Mouse (Mus musculus): ENCODE measurements at regions not wholly inside any gene's neighbourhood (a gene's known extent, or its start where the extent isn't known, plus 50 kb on each side); places are given as distances from the start of the nearest gene placed in this dataset.

DNA sequence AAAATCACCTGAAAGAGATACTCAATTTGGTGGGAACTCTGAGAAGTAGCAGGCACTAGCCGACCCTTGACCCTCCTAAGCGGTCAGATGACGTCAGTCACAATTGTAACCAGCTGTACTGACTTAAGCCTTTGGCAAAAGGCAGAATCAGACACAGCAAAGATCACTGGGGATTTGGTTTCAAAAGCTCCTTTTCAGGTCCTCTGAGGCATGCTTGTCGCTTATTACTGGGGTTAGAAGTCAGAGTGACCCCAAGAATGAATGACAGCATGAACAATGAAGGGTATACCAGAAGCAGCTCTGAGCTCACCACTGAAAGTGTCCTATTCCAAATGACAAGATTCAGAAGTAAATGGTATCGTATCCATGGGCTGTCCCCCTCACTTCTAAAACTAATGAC is 600.6 kb upstream of the Fam174a start:
- 64% methylated on average over 5 of the region's 5 CpGs for WGBS (ENCODE audit: insufficient replicate concordance)
- no peak overlapping the region for H3K4me2 ChIP-seq (ENCODE audit: low read depth)
- ATAC-seq (ENCODE audit: insufficient read depth) = no peak
- H3K27ac ChIP-seq = no peak overlapping the region
- H3K36me3 ChIP-seq (replicated peaks; ENCODE audit: control insufficient read depth, insufficient read depth, low read depth) = no peaks in the 10 kb centered on the region
- no peak for TF ChIP-seq EP300 (IDR thresholded peaks at IDR 0.05; ENCODE audit: low read depth)
- TF ChIP-seq CTCF (IDR thresholded peaks at IDR 0.05; ENCODE audit: low read depth) = no peak
- no peak overlapping the region for H3K9ac ChIP-seq (replicated peaks)
- H3K4me1 ChIP-seq (replicated peaks; ENCODE audit: control insufficient read depth in 2 of 2, insufficient read depth in 2 of 2, low read length in 1 of 2) = no peaks in the 10 kb centered on the region
- H3K27me3 ChIP-seq (ENCODE audit: control insufficient read depth, insufficient read depth, low read length) = no peaks in the 10 kb centered on the region
- H3K4me3 ChIP-seq (ENCODE audit: insufficient read depth in 1 of 2, low read depth in 2 of 2, low read length in 2 of 2) = no peak overlapping the region
- no peaks in the 10 kb centered on the region for H3K9me3 ChIP-seq (ENCODE audit: control insufficient read depth, low read length)
- DNase-seq (ENCODE audit: low read depth in 3 of 3, low spot score in 3 of 3) = no peak

DNA sequence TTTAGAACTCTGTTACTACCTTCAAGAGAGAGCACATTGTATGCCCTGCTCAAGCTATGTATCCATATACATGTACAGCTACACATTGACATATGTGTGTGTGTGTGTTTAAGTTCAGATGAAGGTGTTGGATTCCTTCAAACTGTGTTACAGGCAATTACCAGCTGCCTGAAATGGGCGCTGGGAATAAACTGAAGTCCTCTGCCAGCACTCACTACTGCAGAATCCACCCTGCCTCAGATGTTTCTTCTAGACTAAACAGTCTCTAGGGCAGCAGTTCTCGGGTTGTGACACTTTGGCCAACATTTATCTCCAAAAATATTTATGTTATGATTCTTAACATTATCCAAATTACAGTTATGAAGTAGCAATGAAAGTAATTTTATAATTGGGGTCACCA is 595.7 kb upstream of the Fam174a start:
- H3K27ac ChIP-seq = no peak overlapping the region
- H3K36me3 ChIP-seq (replicated peaks; ENCODE audit: control insufficient read depth, insufficient read depth, low read depth) = no peaks in the 10 kb centered on the region
- H3K9ac ChIP-seq (replicated peaks) = no peak overlapping the region
- 37% methylated on average over 2 of the region's 2 CpGs for WGBS (ENCODE audit: insufficient replicate concordance)
- ATAC-seq (ENCODE audit: insufficient read depth) (no peak), DNase-seq (ENCODE audit: low read depth in 3 of 3, low spot score in 3 of 3) (no peak)
- no peak overlapping the region for H3K4me3 ChIP-seq (ENCODE audit: insufficient read depth in 1 of 2, low read depth in 2 of 2, low read length in 2 of 2)
- H3K4me2 ChIP-seq (ENCODE audit: low read depth) = no peak overlapping the region
- no peak for TF ChIP-seq EP300 (IDR thresholded peaks at IDR 0.05; ENCODE audit: low read depth)
- no peak for TF ChIP-seq CTCF (IDR thresholded peaks at IDR 0.05; ENCODE audit: low read depth)
- H3K4me1 ChIP-seq (replicated peaks; ENCODE audit: control insufficient read depth in 2 of 2, insufficient read depth in 2 of 2, low read length in 1 of 2) = no peaks in the 10 kb centered on the region
- H3K27me3 ChIP-seq (ENCODE audit: control insufficient read depth, insufficient read depth, low read length) = no peaks in the 10 kb centered on the region
- H3K9me3 ChIP-seq (ENCODE audit: control insufficient read depth, low read length) = no peaks in the 10 kb centered on the region

GRCm38 (mm10) chr1:94753523-94753922 is 559.9 kb upstream of the Fam174a start:
- Histone ChIP-seq H3K9ac (replicated peaks) (no peak overlapping the region), H3K36me3 (replicated peaks; ENCODE audit: control insufficient read depth, insufficient read depth, low read depth) (no peaks in the 10 kb centered on the region), H3K27ac (no peak overlapping the region), H3K4me1 (replicated peaks; ENCODE audit: control insufficient read depth in 2 of 2, insufficient read depth in 2 of 2, low read length in 1 of 2) (no peaks in the 10 kb centered on the region), H3K4me2 (ENCODE audit: low read depth) (no peak overlapping the region), H3K4me3 (ENCODE audit: insufficient read depth in 1 of 2, low read depth in 2 of 2, low read length in 2 of 2) (no peak overlapping the region), H3K27me3 (ENCODE audit: control insufficient read depth, insufficient read depth, low read length) (no peaks in the 10 kb centered on the region), H3K9me3 (ENCODE audit: control insufficient read depth, low read length) (no peaks in the 10 kb centered on the region)
- TF ChIP-seq EP300 (IDR thresholded peaks at IDR 0.05; ENCODE audit: low read depth) = no peak
- no peak for TF ChIP-seq CTCF (IDR thresholded peaks at IDR 0.05; ENCODE audit: low read depth)
- ATAC-seq (ENCODE audit: insufficient read depth) (no peak), DNase-seq (ENCODE audit: low read depth in 3 of 3, low spot score in 3 of 3) (no peak)
- 41% methylated on average over 1 of the region's 1 CpGs for whole genome bisulfite sequencing (ENCODE audit: insufficient replicate concordance)

GRCm38 (mm10) chr1:94789019-94789585 is 524.3 kb upstream of the Fam174a start:
- Histone ChIP-seq H3K4me2 (ENCODE audit: low read depth) (no peak overlapping the region), H3K27ac (no peak overlapping the region), H3K9ac (replicated peaks) (no peak overlapping the region), H3K36me3 (replicated peaks; ENCODE audit: control insufficient read depth, insufficient read depth, low read depth) (no peaks in the 10 kb centered on the region), H3K4me3 (ENCODE audit: insufficient read depth in 1 of 2, low read depth in 2 of 2, low read length in 2 of 2) (no peak overlapping the region), H3K4me1 (replicated peaks; ENCODE audit: control insufficient read depth in 2 of 2, insufficient read depth in 2 of 2, low read length in 1 of 2) (no peaks in the 10 kb centered on the region; a peak in 1 of 4 replicates), H3K9me3 (ENCODE audit: control insufficient read depth, low read length) (no peaks in the 10 kb centered on the region), H3K27me3 (ENCODE audit: control insufficient read depth, insufficient read depth, low read length) (no peaks in the 10 kb centered on the region)
- 69% methylated on average over 2 of the region's 2 CpGs for WGBS (ENCODE audit: insufficient replicate concordance)
- DNase-seq (ENCODE audit: low read depth in 3 of 3, low spot score in 3 of 3) (no peak), ATAC-seq (ENCODE audit: insufficient read depth) (no peak)
- TF ChIP-seq CTCF (IDR thresholded peaks at IDR 0.05; ENCODE audit: low read depth) = no peak
- TF ChIP-seq EP300 (IDR thresholded peaks at IDR 0.05; ENCODE audit: low read depth) = no peak

DNA sequence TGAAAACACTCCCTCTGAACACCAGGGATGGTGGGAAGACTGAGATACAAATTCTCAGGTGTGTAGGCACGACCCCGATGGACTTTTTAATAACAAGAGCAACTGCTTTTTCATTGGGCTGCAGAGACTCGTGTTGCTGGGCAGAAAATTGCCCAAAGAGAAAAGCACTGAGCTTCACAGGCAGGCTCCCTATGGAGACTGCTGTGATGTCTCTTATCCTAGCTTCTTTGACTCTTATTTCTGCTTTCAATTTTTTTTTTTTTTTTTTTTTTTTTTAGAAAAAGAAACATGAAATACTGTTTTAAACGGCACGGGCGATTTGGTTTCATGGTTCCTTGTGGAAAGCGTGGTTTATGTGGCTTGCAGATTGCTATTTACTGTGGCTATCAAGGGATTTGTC is 522.8 kb upstream of the Fam174a start:
- Histone ChIP-seq H3K4me1 (replicated peaks; ENCODE audit: control insufficient read depth in 2 of 2, insufficient read depth in 2 of 2, low read length in 1 of 2) (no peaks in the 10 kb centered on the region; a peak in 1 of 4 replicates), H3K27me3 (ENCODE audit: control insufficient read depth, insufficient read depth, low read length) (no peaks in the 10 kb centered on the region), H3K36me3 (replicated peaks; ENCODE audit: control insufficient read depth, insufficient read depth, low read depth) (no peaks in the 10 kb centered on the region), H3K4me2 (ENCODE audit: low read depth) (no peak overlapping the region), H3K9me3 (ENCODE audit: control insufficient read depth, low read length) (no peaks in the 10 kb centered on the region), H3K27ac (no peak overlapping the region), H3K4me3 (ENCODE audit: insufficient read depth in 1 of 2, low read depth in 2 of 2, low read length in 2 of 2) (no peak overlapping the region), H3K9ac (replicated peaks) (no peak overlapping the region)
- ATAC-seq (ENCODE audit: insufficient read depth) = no peak
- WGBS (ENCODE audit: insufficient replicate concordance) = 34% methylated on average over 7 of the region's 7 CpGs
- DNase-seq (ENCODE audit: low read depth in 3 of 3, low spot score in 3 of 3) = no peak
- no peak for TF ChIP-seq EP300 (IDR thresholded peaks at IDR 0.05; ENCODE audit: low read depth)
- no peak for TF ChIP-seq CTCF (IDR thresholded peaks at IDR 0.05; ENCODE audit: low read depth)
